Mouse (Mus musculus) left cerebral cortex, adult 18-20 months (tissue): ENCODE measurements at regions not wholly inside any gene's neighbourhood (a gene's known extent, or its start where the extent isn't known, plus 50 kb on each side); places are given as distances from the start of the nearest gene placed in this dataset.

ENCODE experiments used
- DNase-seq, 2 experiments: peaks; one replicate each; pipeline ENCODE4 v3.0.0; 2021 to 2022; ENCODE audit warnings: low spot score in 2 of 2, mixed read lengths in 1 of 2

DNA sequence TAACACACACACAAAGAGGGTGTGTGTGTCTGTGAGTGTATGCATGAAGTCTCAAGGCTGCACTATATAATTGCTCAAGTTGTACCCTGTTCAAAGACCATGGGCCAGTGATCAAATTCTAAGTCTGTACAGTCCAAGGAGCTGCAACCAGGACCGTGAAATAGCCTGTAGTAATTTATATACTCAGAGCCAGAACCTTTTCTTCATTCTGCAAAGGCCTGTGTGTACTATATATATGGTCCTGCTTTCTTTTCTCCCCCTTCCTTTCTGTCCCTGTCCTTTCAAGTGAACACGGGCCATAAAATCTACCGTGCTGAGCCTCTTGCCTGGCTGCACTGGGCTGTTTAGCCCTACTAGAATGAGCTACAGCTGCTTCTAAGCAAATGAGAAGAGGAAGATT is 757.5 kb upstream of the Castor2 start:
- no peak for DNase-seq

DNA sequence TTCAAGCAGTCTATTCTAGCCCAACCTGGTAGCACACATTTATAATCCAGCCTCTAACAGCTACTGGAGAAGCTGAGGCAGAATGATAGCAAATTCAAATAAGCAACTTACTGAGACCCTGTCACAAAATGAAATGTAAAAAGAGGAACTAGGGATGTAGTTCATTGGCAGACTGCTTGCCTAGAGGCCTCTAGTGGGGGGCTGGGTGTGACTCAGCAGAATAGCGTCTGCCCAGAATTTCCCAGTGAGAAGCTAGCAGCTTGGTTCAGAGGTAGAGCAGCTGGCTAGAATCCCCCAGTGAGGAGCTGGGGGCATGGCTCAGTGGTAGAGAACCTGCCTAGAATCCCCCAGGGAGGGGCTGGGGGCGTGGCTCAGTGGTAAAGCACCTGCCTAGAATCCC is 777.5 kb upstream of the Auts2 start:
- no peak for DNase-seq

DNA sequence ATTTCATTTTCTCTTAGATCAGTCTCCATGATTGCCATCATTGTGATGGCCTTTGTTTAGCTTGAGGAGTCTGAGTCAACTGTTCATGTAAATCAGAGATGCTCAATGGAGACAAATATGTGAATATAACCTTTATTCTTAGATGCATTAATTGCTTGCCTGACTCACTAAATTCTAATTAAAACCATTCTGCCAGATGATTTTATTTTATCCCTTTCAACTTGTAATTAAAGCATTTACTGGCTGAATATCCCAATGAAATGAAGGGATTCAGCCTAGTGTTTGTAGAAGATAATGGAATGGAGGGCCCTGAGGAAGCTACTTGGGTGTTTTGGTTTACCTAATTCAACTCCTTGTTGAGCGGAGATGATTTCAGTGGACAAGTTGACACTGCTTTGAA is 777.1 kb upstream of the Auts2 start:
- no peak for DNase-seq

DNA sequence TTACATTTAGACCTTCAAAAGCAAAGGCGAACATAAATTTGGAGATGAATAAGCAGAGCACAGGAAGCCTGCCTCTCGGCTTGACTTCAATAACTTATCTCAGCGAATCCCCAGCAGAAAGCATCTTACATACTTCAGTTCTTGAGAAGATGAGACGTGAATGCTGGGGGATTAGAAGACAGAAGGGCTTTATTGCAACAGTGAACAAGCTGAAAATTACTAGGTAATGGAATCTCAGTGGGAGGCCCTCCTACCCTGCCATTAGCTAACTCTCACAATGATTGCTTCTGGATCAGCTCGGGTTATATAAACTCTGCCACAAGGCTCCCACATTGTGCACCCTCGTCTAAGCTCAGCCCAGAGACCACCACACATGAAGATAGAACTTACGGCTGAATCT is 770.9 kb upstream of the Auts2 start:
- DNase-seq, result no peak

DNA sequence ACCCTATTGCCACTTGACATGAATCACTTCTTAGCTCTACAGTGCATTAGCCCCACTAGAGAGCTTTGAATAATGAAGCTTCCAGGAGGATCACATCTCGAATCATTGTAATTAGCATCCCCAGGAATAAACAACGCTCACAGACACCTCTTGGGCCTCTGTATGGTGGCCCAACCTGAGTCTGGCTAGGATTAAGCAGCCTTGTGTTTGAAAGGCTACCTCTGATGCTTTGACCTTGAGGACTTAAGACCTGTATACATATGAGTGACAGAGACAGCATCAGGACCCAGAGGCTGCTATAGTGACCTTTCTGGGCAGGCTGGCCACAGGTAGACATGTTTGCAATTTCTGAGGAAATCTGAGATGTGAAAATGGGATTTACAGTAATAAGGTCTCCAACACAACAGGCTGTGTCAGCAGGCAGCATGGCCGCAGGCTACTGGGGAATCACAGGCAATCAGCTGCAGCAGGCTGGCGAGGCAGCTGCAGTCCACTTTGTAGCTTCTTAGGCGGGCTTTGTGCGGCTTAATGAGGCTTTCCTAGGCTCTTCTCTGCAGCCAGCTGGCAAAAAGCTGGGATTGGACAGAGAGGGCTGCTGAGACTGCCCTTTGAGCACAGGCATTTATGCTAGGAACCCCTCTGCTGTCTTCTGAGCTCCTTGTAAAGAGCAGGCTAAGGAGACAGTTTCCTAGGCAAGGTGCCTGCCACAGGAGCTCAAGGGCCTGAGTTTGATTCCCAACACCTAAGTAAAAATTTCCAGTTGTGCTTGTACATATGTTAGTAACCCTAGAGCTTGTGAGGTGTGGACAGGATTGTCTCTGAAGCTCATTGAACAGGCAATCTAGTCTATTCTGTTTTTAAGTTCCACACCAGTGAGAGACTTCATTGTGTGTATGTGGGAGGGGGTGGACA is 768.1 kb upstream of the Auts2 start:
- DNase-seq, result peak; percentile 3 to 15

DNA sequence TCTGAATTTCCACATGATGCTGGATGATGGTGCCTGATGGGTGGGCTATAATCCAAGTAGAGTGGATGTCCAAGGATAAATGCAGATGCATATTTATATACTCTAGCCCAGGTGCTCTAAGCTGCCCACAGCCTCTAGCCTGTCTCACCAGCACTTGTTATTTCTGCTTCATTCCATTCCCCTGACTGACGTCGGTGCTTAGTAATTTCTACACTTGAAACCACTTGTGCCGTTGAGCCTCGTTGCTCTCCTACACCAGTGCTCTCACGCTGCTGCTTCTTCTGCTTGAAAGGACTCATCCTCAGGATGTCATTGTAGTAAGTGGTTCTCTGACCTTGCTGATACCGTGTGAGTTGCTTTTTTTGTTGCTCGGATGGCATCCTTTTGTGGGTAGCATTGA is 724.7 kb upstream of the Auts2 start:
- peak; percentile 5 to 8 for DNase-seq

DNA sequence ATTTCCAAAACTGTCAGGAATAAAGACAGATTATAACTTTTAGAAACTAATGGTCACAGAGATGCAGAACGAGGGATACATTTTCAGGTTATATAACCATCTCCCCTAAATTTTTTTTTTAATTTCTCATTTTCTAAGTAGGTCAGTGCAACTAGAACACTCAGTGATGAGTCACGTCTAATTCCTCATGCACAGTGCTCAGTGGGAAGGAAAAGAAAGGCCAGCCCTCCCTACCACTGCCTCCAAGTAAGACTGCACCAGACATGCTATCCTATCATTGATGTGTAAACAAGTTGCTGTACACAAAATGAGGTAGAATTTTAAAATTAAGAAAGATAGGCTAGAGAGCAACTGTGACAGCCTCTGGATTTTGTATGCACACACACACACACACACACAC is 724.2 kb upstream of the Auts2 start:
- peak; percentile 7 to 21 for DNase-seq

DNA sequence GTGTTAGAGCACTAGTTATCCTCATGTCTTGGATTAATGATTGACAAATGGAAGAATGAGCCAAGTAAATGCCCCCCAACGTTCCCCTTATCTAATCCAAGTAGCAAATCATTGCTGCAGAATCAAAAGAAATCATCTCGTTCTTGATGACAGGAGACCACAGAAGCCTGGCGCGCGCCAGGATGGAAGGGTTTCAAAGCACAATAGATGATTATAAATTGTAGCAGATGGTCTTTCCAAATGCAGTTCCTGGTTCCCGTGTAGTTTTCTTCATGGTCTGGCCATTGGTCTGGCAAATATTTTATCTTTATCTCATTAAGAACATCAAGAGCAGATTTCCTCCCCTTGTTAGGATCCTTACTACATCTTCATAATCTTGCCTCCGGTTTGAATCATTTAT is 721.8 kb upstream of the Auts2 start:
- DNase-seq, result no peak

DNA sequence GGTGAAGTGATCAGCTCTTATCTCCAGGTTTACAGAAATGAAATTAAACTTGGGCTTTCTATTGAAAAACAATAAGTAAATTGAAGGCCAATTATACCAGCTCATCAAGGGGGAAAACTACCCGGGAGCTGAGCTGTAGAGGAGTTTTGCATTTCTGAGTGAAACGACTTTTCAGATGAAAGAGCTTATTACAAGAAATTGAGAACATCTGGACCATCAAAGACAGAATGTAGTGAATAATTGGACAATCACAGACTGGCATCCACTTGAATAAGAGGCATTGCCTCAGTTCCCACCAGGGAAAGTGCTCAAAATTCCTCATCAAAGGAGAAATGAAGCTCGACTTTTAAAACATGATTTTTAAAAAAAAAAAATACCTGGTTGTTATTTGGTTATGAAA is 675.7 kb upstream of the Auts2 start:
- DNase-seq, result no peak

DNA sequence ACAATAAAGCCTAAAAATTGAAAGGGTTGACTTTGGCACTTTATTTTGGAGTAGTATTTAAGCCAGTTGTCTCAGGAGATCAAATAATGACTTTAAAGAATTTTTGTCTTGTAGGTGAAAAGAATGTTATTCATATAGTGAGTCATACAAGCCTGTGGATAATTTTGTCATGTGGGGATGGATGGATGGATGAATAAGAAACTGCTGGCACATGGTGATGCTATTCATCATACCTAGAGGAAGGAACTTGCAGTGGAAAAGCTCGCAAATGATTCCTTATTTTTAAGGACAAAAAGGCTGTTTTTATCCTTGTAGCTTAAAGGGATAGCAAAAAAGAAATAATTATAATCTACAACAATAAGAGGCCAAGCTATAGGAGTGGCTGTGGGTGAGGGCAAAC is 655.4 kb upstream of the Auts2 start:
- no peak for DNase-seq

DNA sequence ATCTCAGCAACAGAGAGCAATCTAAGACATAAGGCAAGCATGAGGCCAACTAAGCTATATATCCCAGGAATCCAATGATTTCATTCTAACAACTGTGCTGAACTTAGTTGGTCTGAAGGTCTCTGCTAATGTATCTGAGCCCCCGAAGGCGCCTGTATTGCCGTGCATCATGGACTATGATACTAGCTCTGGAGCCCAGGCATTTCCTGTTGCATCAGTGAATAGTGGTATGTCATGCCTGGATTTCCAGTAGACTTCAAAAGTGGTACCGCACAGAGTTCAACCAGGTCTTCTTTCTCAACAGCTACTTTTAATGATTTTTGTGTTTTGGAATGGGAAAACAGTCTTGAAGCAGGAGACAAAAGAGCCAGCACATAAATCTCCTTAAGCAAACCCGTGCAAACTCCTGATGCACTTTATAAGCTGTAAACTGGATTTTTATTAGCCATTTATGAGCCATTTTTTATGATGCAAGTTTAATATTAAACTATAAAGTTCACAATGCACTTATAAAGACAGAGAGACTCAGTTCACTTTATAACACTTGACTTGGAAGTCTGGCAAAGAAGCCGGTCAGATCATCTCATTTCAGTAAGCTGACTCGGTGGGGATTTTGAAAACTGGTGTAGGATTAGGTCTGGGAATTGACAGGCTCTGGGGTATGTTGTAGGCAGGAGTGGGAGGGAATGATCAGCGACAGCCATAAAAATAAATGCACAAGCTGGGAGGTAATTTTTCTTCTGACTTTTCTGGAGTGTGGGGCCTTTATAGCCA is 646.8 kb upstream of the Auts2 start:
- no peak for DNase-seq

DNA sequence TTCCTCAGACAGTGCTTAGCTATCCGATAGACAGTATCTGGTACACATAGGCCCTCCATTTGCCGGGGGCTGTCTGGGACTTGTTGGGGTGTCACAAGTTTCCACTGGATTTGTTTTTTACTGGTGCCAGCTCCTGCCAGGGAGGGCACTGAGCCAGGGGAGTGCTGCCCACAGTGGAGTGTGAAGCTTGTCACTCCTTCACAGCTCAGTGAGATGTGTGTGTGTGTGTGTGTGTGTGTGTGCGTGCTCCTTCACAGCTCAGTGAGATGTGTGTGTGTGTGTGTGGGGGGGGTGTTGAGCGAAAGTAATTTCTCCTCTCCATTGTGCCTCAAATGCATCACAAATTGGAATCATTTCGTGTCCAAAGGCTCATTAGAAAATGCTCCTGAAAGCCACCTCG is 632.5 kb upstream of the Auts2 start:
- peak; percentile 61 to 64 for DNase-seq

DNA sequence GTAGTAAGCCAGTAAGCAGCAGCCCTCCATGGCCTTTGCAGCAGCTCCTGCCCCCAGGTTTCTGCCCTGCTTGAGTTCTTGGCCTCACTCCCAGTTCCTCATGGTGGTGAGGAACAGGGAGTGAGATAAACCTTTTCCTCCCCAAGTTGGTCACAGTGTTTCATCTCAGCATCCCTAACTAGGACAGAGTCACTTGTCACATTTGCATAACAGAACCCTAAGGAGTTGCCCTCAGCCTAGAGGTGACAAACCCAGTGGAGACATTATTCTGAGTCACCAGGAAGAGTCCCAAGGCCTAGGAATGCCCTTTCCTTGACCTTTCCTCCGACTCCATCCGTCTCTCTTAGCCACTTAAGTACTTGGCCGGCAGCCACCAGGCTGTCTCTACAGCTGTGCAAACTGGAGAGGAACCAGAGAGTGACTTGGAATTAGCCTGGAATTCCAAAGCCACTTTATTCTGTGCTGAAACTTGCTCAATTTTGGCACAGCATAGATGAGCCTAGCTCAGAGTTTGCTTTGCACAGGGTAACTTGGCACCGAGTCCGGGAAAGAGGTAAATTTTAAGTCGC is 630.1 kb upstream of the Auts2 start:
- peak; percentile 36 to 41 for DNase-seq

DNA sequence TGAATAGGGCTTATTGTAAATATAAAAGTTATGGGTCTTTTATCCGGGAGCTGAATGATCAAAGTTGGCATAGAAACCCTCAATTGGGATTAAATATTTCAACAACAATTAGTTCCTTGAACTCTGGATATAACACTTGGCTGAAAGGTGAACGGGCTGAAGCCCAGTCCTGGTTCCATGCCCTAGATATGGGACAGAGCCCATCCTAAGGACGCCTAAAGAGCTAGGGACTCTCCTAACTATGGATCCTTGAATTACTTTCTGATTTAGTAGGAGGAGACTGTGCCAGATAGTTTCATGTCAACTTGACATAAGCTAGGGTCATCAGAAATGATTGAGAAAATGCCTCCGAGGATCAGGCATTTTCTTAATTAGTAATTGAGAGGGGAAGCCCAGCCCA is 629.5 kb upstream of the Auts2 start:
- DNase-seq, result no peak

DNA sequence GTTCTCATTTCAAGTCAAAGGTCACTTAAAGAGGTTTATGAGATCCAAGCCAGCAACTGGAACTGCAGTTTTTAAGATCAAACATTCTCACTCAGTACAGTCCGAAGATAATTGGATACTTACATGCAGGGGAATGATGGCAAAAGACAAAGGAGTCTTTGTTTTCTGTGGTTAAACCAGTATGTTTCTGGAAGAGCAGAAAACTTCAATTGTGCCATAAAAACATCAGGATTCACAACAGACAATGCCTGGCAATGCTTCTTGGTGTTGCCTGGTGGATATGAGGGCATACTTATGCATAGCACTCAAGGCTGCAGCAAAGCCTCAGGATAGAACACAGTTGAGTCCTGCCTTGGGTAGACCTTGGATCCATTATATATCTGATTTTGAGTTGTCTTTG is 628.1 kb upstream of the Auts2 start:
- no peak for DNase-seq

DNA sequence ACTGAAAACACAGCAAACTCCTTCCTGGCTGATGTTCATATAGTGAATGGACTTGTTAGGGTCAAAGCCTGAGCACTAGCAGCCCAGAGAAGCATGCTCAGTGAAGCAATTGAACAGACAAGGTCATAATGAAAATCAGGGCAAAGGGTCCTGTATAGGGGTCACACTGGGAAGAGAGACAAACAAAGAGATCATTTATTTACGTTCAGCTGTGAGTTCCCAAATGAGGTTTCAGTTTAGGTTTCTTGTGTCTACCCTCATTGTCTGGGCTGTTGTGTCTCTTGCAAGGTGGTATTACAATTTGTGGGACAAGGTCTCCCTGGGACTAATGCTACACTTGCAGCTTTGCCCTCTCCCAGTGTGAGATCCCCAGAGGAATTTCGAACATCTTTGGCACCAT is 624.4 kb upstream of the Auts2 start:
- no peak for DNase-seq

DNA sequence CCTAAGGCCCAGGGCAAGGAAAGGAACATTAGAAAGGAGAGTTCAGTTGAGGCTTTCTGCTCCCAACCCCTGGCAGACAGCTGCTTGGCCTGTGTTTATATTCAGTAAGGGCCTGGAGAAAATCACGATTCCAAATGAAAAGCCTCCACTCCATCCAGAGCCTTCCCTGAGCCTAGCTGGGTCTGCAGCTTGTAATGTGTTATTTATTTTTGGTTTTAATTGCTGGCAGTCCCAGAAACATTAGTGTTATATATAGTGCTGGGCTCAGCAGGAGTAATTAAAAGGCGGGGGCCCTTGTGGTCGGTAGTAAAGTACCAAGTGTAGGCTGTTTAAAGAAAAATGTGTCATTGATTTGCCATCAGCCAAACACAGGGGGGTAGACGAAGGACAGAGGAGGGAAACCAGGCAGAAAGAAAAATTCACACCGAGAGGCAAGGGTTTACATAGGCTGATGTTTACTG is 623.9 kb upstream of the Auts2 start:
- DNase-seq, result no peak

DNA sequence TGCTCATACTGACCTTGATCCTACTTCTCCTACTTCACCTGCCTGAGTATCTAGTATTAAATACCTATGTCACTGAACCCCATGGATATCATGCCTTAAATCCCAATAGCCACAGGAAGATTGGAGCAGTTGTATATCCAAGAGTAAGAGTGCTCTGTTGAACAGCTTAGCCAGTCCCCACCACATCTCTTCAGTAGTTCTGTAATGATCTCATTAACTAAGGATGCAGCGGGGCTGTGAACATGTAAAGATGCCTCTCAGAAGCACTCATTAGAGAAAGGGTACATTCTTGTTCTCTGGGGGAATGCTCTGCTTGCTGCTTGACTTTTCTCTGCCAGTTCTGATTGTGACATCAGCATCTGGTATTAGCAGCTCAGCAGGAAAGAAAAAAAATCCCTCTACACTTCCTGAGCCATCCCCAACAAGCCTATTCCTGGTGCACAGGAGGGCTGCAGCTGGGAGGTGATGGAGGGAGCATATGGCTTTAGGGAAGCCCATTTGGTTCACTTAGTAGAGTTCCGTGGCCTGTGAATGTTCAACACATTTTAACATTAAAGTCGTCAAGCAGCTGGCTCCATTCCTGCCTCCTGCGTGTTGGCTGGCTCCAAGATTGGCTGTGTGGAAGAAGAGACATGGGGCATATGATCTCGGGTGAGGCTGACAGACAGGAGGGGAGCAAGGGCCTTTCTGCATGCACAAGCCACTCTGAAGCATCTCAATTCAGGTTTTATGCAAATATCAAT is 613.1 kb upstream of the Auts2 start:
- peak; percentile 43 to 66 for DNase-seq

DNA sequence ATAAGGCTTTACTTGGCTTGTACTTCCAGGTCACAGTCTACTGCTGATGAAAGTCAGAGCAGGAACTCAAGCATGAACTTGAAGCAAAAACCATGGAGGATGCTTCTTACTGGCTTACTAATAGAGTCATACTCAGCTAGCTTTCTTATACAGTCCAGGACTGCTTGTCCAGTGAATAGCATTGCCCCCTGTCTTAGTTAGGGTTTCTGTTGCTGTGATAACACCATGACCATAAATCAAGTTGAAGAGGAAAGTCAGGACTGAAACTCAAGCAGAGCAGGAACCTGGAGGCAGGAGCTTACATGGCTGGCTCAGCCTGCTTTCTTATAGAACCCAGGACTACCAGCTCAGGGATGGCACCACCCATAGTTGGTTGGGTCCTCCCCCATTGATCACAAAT is 602.9 kb upstream of the Auts2 start:
- no peak for DNase-seq

DNA sequence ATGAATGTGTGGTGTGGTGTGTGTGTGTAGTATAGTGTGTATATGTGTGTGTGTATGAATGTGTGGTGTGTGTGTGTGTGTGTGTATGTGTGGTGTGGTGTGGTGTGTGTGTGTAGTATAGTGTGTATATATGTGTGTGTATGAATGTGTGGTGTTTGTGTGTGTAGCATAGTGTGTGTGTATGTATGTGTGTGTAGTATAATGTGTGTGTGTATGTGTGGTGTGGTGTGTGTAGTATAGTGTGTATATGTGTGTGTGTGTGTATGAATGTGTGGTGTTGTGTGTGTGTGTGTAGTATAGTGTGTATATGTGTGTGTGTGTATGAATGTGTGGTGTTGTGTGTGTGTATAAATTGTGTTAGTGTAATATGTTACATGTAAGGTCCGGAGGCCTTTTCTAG is 600.5 kb upstream of the Auts2 start:
- DNase-seq, result no peak

DNA sequence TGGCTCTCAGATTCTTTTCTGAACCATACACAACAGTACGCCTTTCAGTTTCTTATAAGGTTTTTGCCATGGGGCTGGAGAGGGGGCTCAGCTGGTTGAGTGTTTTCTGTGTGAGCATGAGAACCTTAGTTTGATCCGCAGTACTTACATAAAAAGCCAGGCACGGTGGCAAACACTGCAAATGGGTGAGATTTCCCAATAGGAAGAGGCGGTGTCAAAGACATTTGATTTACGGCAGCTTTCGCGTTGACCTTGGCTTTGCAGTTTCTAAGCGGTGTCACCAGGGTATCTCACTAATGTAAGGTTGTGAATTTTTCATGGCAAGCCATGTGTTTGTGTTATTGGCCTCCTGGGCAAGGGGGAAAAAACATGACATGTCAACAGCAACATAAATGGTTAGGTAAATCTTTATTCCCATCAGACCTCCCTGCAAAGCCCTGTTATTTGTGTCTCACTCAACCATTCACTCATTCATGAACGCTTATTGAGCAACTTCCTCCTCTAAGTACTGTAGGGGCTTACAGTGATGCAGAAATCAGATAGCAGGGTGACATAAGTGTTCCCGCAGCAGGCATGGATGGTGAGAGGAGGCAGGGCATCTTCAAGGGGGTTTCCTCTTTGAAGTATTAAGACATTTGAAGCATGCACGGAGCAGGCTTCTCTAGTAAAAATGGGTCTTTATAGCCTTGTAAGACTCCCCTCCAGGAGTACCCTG is 599.4 kb upstream of the Auts2 start:
- no peak for DNase-seq
